Mouse (Mus musculus): ENCODE measurements around the gene Tpra1. TPM values are rescaled to one million over a fixed set of nuclear protein-coding genes. Genes with fewer than 3 reads are reported as not detected.

Gene Tpra1
- polyA plus RNA-seq, 1 experiment from 2014 or later = 75.6 TPM

DNA sequence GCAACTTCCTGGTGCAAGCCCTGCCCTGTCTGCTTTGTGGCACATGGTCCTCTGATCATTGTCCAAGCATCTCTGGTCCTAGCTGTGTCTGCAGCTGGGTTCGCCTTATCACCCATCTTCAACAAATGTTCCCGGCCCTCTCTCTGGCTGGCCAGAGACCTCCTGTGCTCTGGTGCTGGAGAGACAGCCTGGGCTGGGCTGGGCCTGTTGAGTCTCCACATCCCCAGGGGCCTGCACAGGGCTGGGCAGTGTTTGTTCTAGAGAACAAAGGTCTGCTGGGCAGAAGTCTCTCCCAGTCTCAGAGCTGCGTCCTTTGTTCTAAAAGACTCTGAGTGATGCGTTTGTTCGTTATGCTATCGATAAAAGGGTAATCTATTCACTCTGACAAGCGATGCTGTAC lies 28.0 kb downstream of the Tpra1 start:
- Histone ChIP-seq H3K9ac (no peak overlapping the region), H3K4me3 (no peak overlapping the region), H3K9me3 (no peaks in the 10 kb centered on the region), H3K27me3 (peaks cover 4% of the 10 kb centered on the region), H3K27ac (replicated peaks) (peak overlapping the region; percentile 73), H3K36me3 (no peaks in the 10 kb centered on the region), H3K4me2 (no peak overlapping the region), H3K4me1 (replicated peaks) (peaks cover 80% of the 10 kb centered on the region)
- 27% methylated on average over 7 of the region's 7 CpGs for WGBS
- ATAC-seq (ENCODE audit: low read depth) = no peak

DNA sequence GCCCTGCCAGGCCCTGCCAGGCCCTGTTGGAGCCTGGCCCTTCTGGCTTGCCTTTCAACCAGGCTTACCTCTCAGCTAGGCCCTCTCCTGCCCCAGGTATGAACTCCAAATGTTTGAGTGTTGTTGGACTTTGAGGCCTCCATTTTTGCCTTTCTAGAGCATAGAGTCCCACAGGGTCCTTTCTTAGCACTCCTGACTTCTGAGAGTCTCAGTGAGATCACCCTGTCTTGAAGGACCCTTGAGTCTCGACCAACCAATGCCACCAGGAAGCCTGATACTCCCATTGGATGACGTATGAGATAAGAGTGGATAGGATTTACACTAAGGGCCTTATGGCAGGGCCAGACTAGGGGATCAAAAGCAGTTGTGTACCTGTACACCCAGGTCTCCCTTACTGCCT lies 29.4 kb downstream of the Tpra1 start:
- H3K4me2 ChIP-seq = no peak overlapping the region
- ATAC-seq (ENCODE audit: low read depth) = no peak
- H3K27ac ChIP-seq (replicated peaks) = no peak overlapping the region
- peaks cover 4% of the 10 kb centered on the region for H3K27me3 ChIP-seq
- no peak overlapping the region for H3K9ac ChIP-seq
- H3K4me1 ChIP-seq (replicated peaks) = peaks cover 79% of the 10 kb centered on the region
- no peaks in the 10 kb centered on the region for H3K36me3 ChIP-seq
- WGBS = 84% methylated on average over 2 of the region's 2 CpGs
- no peak overlapping the region for H3K4me3 ChIP-seq
- no peaks in the 10 kb centered on the region for H3K9me3 ChIP-seq

DNA sequence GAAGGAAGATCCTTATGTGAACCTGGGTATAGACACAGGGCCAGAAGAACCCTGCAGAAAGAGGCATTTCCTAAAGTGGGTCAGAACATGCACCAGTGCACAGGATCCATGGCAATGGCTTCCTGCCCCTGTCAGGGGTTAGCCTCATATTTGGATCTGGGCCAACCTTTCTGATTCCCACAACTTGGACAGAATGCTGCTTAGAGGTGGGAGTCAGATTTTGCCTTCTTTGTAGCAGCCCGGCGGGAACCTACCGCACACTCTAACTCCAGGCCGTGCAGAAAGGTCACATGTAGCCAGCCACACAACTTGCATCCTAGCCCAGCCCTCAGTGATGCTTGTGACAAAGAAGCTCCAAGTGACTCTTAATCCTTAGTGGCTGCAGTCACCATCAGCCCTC lies 32.1 kb downstream of the Tpra1 start:
- Histone ChIP-seq H3K27ac (replicated peaks) (no peak overlapping the region), H3K36me3 (no peaks in the 10 kb centered on the region), H3K9me3 (no peaks in the 10 kb centered on the region), H3K4me3 (no peak overlapping the region), H3K9ac (no peak overlapping the region), H3K27me3 (peaks cover 4% of the 10 kb centered on the region), H3K4me2 (no peak overlapping the region), H3K4me1 (replicated peaks) (peaks cover 79% of the 10 kb centered on the region)
- ATAC-seq (ENCODE audit: low read depth) = no peak
- 51% methylated on average over 4 of the region's 4 CpGs for WGBS

DNA sequence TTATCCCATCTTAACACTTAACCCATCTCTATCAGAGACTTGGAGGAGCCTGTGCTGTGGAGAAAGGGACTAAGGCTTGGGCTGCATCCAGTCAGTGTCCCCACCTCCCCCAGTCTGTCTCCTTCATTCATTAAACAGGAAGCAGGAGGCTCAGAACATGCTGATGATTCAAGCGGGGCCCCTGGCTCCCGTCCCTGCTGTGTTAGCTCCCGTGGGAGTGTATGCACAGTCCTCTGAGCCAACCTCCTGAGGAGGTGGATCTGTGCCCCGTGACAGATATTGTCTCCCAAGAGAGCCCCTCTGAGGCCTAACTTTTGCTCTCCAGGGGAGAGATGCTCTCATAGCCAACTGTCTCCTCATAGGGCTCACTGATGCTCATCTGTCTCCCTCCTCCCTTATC lies 32.8 kb downstream of the Tpra1 start:
- Histone ChIP-seq H3K9ac (no peak overlapping the region), H3K4me3 (no peak overlapping the region), H3K9me3 (no peaks in the 10 kb centered on the region), H3K4me2 (no peak overlapping the region), H3K4me1 (replicated peaks) (peaks cover 79% of the 10 kb centered on the region), H3K36me3 (no peaks in the 10 kb centered on the region), H3K27ac (replicated peaks) (no peak overlapping the region), H3K27me3 (peaks cover 4% of the 10 kb centered on the region)
- 23% methylated on average over 4 of the region's 4 CpGs for WGBS
- ATAC-seq (ENCODE audit: low read depth) = no peak

DNA sequence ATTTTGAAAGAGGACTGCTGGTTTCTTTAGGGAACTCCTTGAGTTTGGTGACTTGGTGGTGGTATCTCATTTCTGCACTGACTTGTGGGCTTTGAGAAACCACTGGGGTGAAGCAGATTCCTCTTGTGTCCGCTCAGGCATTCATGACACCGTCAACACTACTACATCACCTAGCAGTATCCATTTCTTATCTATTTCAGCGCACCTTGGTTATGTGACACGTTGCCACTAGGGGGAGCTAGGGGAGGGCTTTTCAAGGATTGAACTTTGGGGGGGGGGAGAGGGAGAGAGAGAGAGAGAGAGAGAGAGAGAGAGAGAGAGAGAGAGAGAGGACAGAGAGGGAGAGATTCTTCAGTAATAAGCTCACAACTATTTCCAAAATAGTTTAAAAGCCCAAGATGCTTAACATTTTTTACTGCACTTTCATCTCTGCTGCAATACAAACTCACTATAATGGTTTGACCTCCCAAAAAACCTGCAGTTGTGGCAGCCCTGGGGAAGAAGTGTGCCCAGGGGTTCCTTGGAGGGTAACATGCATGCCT lies 33.8 kb downstream of the Tpra1 start:
- H3K4me3 ChIP-seq = no peak overlapping the region
- ATAC-seq (ENCODE audit: low read depth) = no peak
- 9% methylated on average over 4 of the region's 4 CpGs for WGBS
- H3K36me3 ChIP-seq = no peaks in the 10 kb centered on the region
- H3K4me1 ChIP-seq (replicated peaks) = peaks cover 79% of the 10 kb centered on the region
- no peak overlapping the region for H3K9ac ChIP-seq
- H3K27me3 ChIP-seq = peaks cover 4% of the 10 kb centered on the region
- H3K4me2 ChIP-seq = no peak overlapping the region
- H3K27ac ChIP-seq (replicated peaks) = no peak overlapping the region
- H3K9me3 ChIP-seq = no peaks in the 10 kb centered on the region

DNA sequence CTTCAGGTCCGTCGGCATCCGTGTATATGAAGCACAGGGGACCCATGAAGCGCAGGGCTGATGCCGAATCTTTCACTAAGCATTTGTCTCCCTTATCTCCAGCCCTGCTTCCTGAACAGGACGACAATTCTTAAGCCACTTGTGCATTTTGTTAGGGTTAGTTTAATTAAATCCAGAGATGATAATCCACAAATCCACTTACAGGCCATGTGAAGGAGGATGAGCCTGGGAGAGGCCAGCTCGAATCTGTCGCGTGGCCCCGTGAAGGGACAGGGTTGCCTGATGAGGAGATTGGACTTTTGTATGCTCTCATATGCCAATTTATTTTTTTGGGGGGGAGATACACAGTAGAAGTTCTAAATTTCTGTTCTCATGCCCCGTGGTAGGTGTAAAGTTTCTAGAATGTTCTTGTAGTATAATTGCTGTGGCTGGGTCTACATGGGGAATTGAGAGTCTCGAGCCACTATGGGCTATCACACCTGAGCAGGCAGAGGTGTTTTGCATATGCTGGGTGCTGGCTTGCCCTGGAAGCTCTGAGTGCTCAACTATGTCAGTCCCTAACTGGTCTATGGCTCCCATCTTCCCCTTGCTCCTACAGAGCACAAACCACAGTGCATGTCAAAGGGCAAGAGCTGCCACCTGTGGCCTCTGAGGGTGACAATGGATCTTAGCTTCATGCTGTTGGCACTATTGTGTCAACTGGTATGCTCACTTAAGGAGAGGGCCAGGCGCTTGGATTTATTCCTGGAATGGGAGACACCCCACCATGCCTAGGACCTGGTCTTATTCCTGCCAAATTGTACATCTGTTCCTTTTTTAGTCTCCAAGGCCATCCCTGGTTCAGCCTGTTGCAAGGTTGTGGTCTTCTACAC lies 34.5 kb downstream of the Tpra1 start:
- Histone ChIP-seq H3K36me3 (no peaks in the 10 kb centered on the region), H3K4me2 (no peak overlapping the region), H3K27ac (replicated peaks) (0 out of 2 replicates have a peak overlapping the region, but pooled peaks have one; percentile 81), H3K27me3 (peaks cover 4% of the 10 kb centered on the region), H3K4me1 (replicated peaks) (peaks cover 81% of the 10 kb centered on the region), H3K4me3 (no peak overlapping the region), H3K9me3 (no peaks in the 10 kb centered on the region), H3K9ac (no peak overlapping the region)
- ATAC-seq (ENCODE audit: low read depth) = no peak
- 61% methylated on average over 13 of the region's 13 CpGs for WGBS

DNA sequence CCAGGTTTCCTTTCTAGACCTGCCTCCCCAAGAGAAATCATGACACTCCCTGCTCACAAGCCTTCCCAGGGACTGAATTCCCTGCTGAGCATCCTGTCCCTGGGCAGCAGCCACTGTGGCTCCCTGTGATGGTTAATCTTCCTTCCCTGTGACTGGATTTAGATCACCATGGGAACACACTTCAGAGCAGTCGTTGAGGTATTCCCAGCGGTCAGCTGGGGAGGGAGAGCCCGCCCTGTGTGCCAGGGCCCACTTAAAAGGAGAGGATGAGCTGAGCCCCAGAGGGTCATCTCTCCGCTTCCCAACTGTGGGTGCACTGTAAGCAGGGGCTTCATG lies 35.1 kb downstream of the Tpra1 start:
- 30% methylated on average over 4 of the region's 4 CpGs for WGBS

DNA sequence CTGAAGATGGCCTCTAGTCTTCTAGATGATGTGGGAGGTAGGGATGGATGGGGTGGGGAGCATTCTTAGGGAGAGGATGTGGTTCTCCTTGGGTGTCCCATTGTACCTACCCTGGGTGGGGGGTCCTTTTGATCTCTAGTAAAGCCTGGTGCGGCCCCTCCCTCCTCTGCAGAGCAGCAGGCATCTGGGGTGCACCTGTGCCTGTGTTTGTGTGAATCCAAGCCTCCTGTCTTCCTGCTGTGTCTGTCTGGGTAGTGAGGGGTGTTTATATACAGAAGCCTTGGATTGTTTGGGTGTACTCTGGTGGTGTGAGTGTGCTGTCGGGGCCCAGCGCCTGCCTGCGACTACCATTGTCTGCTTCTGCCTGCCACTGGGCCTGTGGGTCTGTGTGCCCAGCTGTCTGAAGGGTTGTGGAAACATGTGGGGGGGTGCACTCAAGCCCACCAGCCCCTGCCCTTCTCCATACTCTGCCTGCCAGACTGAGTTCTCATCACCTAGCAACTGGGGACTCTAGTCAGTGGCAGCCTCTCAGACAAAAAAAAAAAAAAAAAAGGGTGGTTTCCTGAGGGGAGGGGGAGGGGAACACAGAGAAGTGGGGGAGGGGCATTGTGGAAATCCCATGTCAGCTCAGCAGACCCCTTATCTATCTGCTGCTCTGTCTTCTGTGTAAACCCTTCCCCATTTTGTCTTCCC lies 36.1 kb downstream of the Tpra1 start:
- H3K4me3 ChIP-seq = no peak overlapping the region
- ATAC-seq (ENCODE audit: low read depth) = peak; percentile 54
- H3K36me3 ChIP-seq = no peaks in the 10 kb centered on the region
- peak overlapping the region; percentile 81 for H3K27ac ChIP-seq (replicated peaks)
- H3K4me2 ChIP-seq = no peak overlapping the region
- peaks cover 93% of the 10 kb centered on the region for H3K4me1 ChIP-seq (replicated peaks)
- WGBS = 13% methylated on average over 4 of the region's 4 CpGs
- H3K9me3 ChIP-seq = no peaks in the 10 kb centered on the region
- peak overlapping the region; percentile 39 for H3K9ac ChIP-seq
- H3K27me3 ChIP-seq = peaks cover 4% of the 10 kb centered on the region; the same call in 1 of the 2 replicates

More for the DNA sequence above, 35.1 kb downstream of the Tpra1 start:
- Histone ChIP-seq H3K4me3 (no peak overlapping the region), H3K4me1 (replicated peaks) (peaks cover 86% of the 10 kb centered on the region), H3K27ac (replicated peaks) (0 out of 2 replicates have a peak overlapping the region, but pooled peaks have one; percentile 81), H3K9ac (no peak overlapping the region), H3K9me3 (no peaks in the 10 kb centered on the region), H3K36me3 (no peaks in the 10 kb centered on the region), H3K27me3 (peaks cover 4% of the 10 kb centered on the region), H3K4me2 (no peak overlapping the region)
- ATAC-seq (ENCODE audit: low read depth) = no peak

DNA sequence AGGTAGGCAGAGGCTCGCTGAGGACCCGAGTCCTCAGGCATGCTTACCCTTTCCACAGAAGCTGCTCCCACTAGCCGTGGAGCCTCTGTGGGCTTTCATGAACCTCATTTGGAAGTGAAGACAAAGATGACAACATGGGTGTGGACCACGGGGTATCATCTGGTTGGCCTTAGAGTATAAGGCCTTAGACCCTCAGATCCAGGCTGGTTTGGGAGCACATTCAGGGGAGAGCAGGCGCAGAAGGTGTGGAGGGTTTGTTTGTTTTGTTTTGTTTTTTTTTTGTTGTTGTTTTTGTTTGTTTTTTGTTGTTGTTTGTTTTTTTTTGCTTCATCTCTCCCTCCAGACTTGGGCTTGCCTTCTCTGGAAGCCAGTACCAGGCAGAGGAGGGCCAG lies 36.6 kb downstream of the Tpra1 start:
- H3K36me3 ChIP-seq = no peaks in the 10 kb centered on the region
- no peaks in the 10 kb centered on the region for H3K9me3 ChIP-seq
- ATAC-seq (ENCODE audit: low read depth) = no peak
- 52% methylated on average over 5 of the region's 5 CpGs for WGBS
- peak overlapping the region; percentile 81 for H3K27ac ChIP-seq (replicated peaks)
- peak overlapping the region; percentile 39; the same call in 1 of the 2 replicates for H3K9ac ChIP-seq
- H3K4me2 ChIP-seq = no peak overlapping the region
- no peaks in the 10 kb centered on the region for H3K27me3 ChIP-seq
- H3K4me3 ChIP-seq = no peak overlapping the region
- peaks cover 96% of the 10 kb centered on the region for H3K4me1 ChIP-seq (replicated peaks)

DNA sequence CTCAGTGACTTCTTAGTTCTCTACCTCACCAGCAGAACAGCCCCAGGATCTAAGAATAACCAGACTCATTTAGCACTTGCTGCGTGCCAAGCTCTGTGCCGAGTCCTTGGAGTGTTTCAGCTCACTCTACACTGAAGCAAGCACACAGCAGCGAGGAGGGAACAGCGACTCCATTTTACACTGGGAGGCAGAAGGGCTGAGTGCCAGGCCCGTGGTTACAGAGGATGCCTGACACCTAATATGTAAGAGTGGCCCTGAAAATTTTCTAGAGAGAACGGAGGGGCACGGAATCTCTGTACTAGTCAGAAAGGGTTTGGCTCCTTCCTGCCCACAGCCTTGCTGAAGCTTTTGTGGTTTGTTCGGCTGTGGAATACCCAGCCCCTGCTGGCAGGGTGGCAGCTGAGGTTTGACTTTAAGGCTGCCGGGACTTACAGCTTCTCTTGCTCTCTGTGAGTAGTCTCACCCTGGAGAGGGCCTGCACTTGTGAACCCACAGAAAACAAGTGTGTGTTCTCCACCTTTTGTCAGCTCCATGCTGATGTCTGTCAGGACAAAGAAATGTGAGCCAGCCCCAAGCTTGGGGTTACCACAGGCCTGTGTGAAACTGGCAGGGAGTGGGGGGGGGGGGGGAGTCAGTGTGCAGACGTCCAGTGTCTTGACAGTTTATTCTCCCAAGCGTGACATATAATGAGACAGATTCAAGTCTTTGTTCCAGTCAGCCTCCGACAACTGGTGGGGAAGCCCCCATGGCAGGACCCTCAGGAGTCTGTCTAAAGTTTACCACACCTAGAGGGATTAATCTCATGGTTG lies 37.4 kb downstream of the Tpra1 start:
- no peak for ATAC-seq (ENCODE audit: low read depth)
- Histone ChIP-seq H3K9me3 (no peaks in the 10 kb centered on the region), H3K4me1 (replicated peaks) (peaks cover 88% of the 10 kb centered on the region), H3K27me3 (no peaks in the 10 kb centered on the region), H3K9ac (no peak overlapping the region; the same call in 1 of the 2 replicates), H3K36me3 (no peaks in the 10 kb centered on the region), H3K4me2 (no peak overlapping the region), H3K4me3 (no peak overlapping the region), H3K27ac (replicated peaks) (peak overlapping the region; percentile 81)
- 38% methylated on average over 12 of the region's 12 CpGs for WGBS

DNA sequence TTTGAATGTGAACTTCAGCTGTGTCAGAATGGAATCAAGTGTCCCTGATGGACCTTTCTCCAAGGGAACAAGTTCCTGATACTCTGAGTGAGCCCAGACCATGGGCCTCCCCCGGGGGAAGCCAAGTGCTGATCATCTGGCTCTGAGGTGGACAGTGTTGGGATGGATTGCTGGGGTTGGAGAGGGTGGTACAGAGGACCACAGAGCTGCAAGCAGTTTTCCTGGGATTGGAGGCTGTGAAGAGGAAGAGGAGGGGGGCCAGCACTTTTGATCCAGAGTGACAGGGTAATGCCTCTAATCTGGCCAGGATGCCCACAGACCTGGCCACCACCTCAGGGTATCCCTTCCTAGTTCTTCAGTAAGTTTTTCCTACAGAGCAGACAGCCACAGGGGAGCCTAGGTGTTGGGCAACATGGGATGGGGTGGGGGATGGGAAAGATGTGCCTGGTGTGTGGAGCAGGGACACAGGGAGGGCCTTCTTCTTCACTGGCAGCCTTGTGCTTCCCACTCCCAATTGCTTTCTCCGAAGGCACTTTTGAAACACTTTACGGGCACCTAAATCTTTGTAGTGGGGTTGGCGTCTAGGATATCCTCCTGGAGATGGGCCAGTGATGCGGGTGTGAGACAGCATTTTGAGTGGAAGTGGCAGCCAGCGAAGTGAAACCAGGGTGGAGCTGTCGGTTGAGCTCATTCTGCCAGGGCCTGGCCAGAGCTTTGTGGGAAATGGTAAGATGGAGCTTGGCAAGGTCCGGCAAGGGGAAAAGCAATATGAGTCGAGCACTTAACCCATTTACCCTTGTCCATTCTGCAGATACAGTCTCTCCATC lies 38.3 kb downstream of the Tpra1 start:
- Histone ChIP-seq H3K27me3 (no peaks in the 10 kb centered on the region), H3K9me3 (no peaks in the 10 kb centered on the region), H3K4me1 (replicated peaks) (peaks cover 80% of the 10 kb centered on the region), H3K36me3 (no peaks in the 10 kb centered on the region), H3K9ac (no peak overlapping the region), H3K27ac (replicated peaks) (no peak overlapping the region), H3K4me3 (no peak overlapping the region), H3K4me2 (no peak overlapping the region)
- 77% methylated on average over 9 of the region's 9 CpGs for WGBS
- no peak for ATAC-seq (ENCODE audit: low read depth)
